Mouse (Mus musculus): ENCODE measurements around the gene 2310034G01Rik. TPM values are rescaled to one million over a fixed set of nuclear protein-coding genes. Genes with fewer than 3 reads are reported as not detected.

The 2310034G01Rik gene
- polyA plus RNA-seq, 1 experiment from 2014 or later: 2.6 TPM

DNA sequence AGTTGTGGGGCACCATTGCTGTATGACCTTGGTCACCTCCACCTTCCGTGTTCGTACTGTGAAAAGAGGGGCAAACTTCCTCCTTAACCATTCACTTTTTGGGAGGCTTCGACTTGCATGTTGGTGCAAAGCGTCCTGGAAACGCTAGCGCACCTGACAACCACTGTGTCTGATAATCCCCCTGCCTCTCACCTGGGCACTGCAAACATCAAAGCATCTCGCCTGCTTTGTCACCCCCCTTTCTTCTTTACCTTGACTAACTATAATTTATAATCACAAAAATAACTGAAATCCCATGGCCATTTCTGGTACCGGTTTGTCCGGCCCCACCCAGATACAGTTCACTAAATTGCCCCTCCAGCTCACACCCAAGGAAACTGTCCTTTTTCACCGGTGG is 44.6 kb upstream of the 2310034G01Rik start:
- WGBS: 3% methylated on average over 10 of the region's 10 CpGs
- Histone ChIP-seq H3K36me3 (ENCODE audit: insufficient read depth, low read length) (no peaks in the 10 kb centered on the region), H3K27me3 (ENCODE audit: insufficient read depth, low read length) (no peaks in the 10 kb centered on the region), H3K4me2 (replicated peaks; ENCODE audit: low read depth, low read length) (peak overlapping the region; percentile 70), H3K9me3 (ENCODE audit: low read length) (no peaks in the 10 kb centered on the region), H3K27ac (ENCODE audit: low read length) (no peak overlapping the region), H3K4me1 (ENCODE audit: insufficient read depth, low read length) (peaks cover 38% of the 10 kb centered on the region), H3K9ac (replicated peaks; ENCODE audit: low read length) (peak overlapping the region; percentile 52), H3K4me3 (ENCODE audit: low read length) (peak overlapping the region; percentile 96)
- ATAC-seq (ENCODE audit: low FRiP score, low TSS enrichment): no peak

DNA sequence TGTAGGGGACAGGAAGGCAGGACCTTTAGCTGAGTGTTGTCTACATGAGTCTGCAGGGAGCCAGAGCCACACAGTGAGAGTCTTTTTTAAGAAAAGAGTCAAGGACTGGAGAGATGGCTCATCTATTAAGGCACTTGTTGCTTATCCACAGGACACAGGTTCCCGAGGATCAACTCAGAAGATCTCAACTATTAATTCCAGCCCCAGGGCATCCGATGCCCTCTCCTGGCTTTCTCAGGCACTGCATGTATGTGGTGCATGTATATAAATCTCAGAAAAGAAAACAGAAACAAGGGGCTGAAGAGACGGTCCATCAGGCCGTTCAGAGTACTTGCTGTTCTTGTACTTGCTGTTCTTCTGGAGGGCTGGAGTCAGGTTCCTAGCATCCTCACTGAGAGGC is 41.9 kb upstream of the 2310034G01Rik start:
- no peaks in the 10 kb centered on the region for H3K27me3 ChIP-seq (ENCODE audit: insufficient read depth, low read length)
- H3K4me3 ChIP-seq (ENCODE audit: low read length): no peak overlapping the region
- peaks cover 9% of the 10 kb centered on the region; the same call in 1 of the 2 replicates for H3K36me3 ChIP-seq (ENCODE audit: insufficient read depth, low read length)
- no peak overlapping the region for H3K9ac ChIP-seq (replicated peaks; ENCODE audit: low read length)
- no peak for ATAC-seq (ENCODE audit: low FRiP score, low TSS enrichment)
- H3K4me1 ChIP-seq (ENCODE audit: insufficient read depth, low read length): peaks cover 18% of the 10 kb centered on the region
- WGBS: 25% methylated on average over 4 of the region's 4 CpGs
- H3K27ac ChIP-seq (ENCODE audit: low read length): no peak overlapping the region
- H3K4me2 ChIP-seq (replicated peaks; ENCODE audit: low read depth, low read length): no peak overlapping the region
- H3K9me3 ChIP-seq (ENCODE audit: low read length): no peaks in the 10 kb centered on the region

DNA sequence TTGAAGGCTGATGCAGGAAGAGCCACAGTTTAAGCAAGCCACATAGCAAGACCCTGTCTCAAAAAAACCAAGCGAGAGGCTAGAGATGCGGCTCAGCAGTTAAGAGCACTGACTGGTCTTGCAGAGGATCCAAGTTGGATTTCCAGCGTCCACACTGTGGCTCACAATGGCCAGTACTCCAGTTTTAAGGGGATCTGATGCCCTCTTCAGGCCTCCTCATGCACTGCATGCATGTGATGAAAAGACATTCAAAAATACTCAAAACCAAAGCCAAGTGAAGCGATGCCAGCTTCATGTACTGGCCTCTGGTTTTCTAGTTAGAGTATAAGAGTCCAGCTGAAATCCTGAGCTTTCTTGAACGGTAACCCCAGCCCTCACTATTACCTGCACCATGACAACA is 39.8 kb upstream of the 2310034G01Rik start:
- Histone ChIP-seq H3K27me3 (ENCODE audit: insufficient read depth, low read length) (no peaks in the 10 kb centered on the region), H3K27ac (ENCODE audit: low read length) (no peak overlapping the region), H3K36me3 (ENCODE audit: insufficient read depth, low read length) (peaks cover 20% of the 10 kb centered on the region; the same call in 1 of the 2 replicates), H3K9ac (replicated peaks; ENCODE audit: low read length) (no peak overlapping the region), H3K4me3 (ENCODE audit: low read length) (no peak overlapping the region), H3K9me3 (ENCODE audit: low read length) (no peaks in the 10 kb centered on the region), H3K4me1 (ENCODE audit: insufficient read depth, low read length) (peaks cover 13% of the 10 kb centered on the region), H3K4me2 (replicated peaks; ENCODE audit: low read depth, low read length) (no peak overlapping the region)
- no peak for ATAC-seq (ENCODE audit: low FRiP score, low TSS enrichment)
- WGBS: 83% methylated on average over 5 of the region's 5 CpGs

DNA sequence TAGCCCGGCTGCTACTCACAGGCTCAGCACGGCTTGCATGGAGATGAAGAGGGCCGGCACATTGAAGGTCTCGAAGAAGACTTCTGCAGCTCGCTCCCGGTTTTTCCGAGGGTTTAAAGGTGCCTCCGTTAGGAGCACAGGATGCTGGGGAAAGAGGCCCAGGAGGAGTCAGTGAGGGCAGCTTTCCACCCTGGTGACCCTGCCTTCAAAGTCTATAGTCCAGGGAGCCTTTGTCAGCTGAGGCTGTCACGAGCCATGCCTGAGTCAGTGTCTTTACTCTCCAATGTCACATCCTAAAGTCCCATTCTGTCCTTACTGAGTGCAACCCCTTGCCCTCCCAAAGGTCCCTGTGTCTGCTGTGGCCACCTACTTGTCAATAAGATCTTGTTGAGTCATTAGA is 32.2 kb upstream of the 2310034G01Rik start:
- no peak overlapping the region for H3K4me3 ChIP-seq (ENCODE audit: low read length)
- H3K4me2 ChIP-seq (replicated peaks; ENCODE audit: low read depth, low read length): no peak overlapping the region

DNA sequence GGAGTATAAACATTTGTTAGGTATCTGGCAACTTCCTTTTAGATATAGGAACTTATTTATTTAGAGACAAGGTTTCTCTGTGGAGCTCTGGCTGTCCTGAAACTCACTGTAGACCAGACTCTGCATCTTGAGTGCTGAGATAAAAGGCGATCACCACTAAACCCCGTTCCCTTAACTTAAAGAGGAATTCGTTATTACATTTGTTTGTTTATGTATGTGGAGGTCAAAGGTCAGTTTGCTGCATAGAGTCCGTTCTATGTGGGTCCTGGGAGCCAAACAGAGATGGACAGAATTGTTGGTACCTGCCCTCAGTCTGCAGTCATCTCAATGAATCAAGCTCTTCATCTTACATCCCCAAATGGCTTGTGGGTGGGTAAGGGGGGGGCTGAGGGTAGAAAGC is 25.8 kb upstream of the 2310034G01Rik start:
- no peaks in the 10 kb centered on the region for H3K9me3 ChIP-seq (ENCODE audit: low read length)
- H3K4me3 ChIP-seq (ENCODE audit: low read length): no peak overlapping the region
- no peak overlapping the region for H3K27ac ChIP-seq (ENCODE audit: low read length)
- no peaks in the 10 kb centered on the region for H3K27me3 ChIP-seq (ENCODE audit: insufficient read depth, low read length)
- WGBS: 58% methylated on average over 4 of the region's 4 CpGs
- H3K4me1 ChIP-seq (ENCODE audit: insufficient read depth, low read length): 0 out of 2 replicates have a peak, but pooled peaks cover 3% of the 10 kb centered on the region
- H3K36me3 ChIP-seq (ENCODE audit: insufficient read depth, low read length): peaks cover 44% of the 10 kb centered on the region
- no peak for ATAC-seq (ENCODE audit: low FRiP score, low TSS enrichment)
- no peak overlapping the region for H3K9ac ChIP-seq (replicated peaks; ENCODE audit: low read length)
- no peak overlapping the region for H3K4me2 ChIP-seq (replicated peaks; ENCODE audit: low read depth, low read length)

More for the DNA sequence above, 32.2 kb upstream of the 2310034G01Rik start:
- Histone ChIP-seq H3K36me3 (ENCODE audit: insufficient read depth, low read length) (peaks cover 87% of the 10 kb centered on the region), H3K9me3 (ENCODE audit: low read length) (no peaks in the 10 kb centered on the region), H3K27ac (ENCODE audit: low read length) (no peak overlapping the region), H3K4me1 (ENCODE audit: insufficient read depth, low read length) (no peaks in the 10 kb centered on the region), H3K27me3 (ENCODE audit: insufficient read depth, low read length) (no peaks in the 10 kb centered on the region), H3K9ac (replicated peaks; ENCODE audit: low read length) (no peak overlapping the region)
- ATAC-seq (ENCODE audit: low FRiP score, low TSS enrichment): no peak
- WGBS: 87% methylated on average over 9 of the region's 9 CpGs

DNA sequence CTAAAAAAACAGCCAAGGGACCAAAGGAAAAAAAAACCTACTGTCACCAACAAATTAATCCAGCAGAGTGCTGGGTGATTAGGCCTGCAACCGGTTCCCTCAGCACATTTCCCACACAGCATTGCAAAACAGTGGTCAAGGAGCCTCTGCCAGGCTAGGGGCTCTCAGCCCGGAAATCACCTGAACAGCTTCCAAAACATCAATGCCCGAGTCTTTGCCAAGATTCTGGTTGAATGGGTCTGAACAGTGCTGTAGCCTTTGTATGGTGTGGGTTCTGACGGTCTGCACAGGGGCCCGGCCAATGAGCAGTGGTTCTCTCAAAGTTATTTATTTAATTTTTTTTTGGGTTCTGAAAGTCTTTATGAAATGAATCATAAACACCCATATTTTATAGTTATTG is 25.4 kb upstream of the 2310034G01Rik start:
- H3K9me3 ChIP-seq (ENCODE audit: low read length): no peaks in the 10 kb centered on the region
- H3K27ac ChIP-seq (ENCODE audit: low read length): no peak overlapping the region
- H3K4me1 ChIP-seq (ENCODE audit: insufficient read depth, low read length): 0 out of 2 replicates have a peak, but pooled peaks cover 3% of the 10 kb centered on the region
- no peaks in the 10 kb centered on the region for H3K27me3 ChIP-seq (ENCODE audit: insufficient read depth, low read length)
- peaks cover 40% of the 10 kb centered on the region for H3K36me3 ChIP-seq (ENCODE audit: insufficient read depth, low read length)
- no peak overlapping the region for H3K4me3 ChIP-seq (ENCODE audit: low read length)
- no peak for ATAC-seq (ENCODE audit: low FRiP score, low TSS enrichment)
- no peak overlapping the region for H3K4me2 ChIP-seq (replicated peaks; ENCODE audit: low read depth, low read length)
- 65% methylated on average over 5 of the region's 5 CpGs for WGBS
- no peak overlapping the region for H3K9ac ChIP-seq (replicated peaks; ENCODE audit: low read length)

DNA sequence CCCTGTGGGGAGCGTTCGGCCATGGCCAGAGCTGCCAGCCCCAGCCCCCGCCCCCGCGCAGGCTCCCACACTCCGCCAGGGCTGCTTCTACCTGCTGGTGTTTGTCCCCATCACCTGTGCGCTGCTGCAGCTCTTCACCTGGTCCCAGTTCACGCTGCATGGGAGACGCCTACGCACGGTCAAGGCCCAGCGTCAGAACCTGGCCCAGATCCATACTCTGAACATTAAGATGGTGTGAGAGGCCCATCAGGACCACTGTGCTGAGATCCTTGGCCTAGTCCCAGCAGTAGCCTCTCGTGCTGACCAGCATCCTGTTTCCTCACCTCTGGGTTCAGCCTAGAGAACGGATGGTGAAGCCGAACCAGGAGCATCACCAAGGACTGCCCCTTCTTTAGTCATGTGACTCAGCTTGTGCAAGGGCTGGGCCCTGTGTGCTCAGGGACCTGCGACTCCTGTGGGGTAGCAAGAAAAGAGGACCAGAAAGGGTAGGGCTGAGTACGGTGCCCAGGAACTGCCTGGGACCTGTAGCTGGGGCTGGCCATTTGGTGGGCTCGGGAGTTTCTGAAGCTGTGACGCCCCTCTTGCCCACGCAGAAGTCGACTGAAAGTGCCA is 24.5 kb upstream of the 2310034G01Rik start:
- H3K4me1 ChIP-seq (ENCODE audit: insufficient read depth, low read length): 0 out of 2 replicates have a peak, but pooled peaks cover 3% of the 10 kb centered on the region
- WGBS: 50% methylated on average over 21 of the region's 21 CpGs
- H3K36me3 ChIP-seq (ENCODE audit: insufficient read depth, low read length): peaks cover 31% of the 10 kb centered on the region
- H3K4me2 ChIP-seq (replicated peaks; ENCODE audit: low read depth, low read length): no peak overlapping the region
- no peak overlapping the region for H3K4me3 ChIP-seq (ENCODE audit: low read length)
- no peaks in the 10 kb centered on the region for H3K27me3 ChIP-seq (ENCODE audit: insufficient read depth, low read length)
- H3K27ac ChIP-seq (ENCODE audit: low read length): no peak overlapping the region
- H3K9ac ChIP-seq (replicated peaks; ENCODE audit: low read length): no peak overlapping the region
- H3K9me3 ChIP-seq (ENCODE audit: low read length): no peaks in the 10 kb centered on the region
- peak; percentile 62; the same call in 1 of the 2 replicates for ATAC-seq (ENCODE audit: low FRiP score, low TSS enrichment)

DNA sequence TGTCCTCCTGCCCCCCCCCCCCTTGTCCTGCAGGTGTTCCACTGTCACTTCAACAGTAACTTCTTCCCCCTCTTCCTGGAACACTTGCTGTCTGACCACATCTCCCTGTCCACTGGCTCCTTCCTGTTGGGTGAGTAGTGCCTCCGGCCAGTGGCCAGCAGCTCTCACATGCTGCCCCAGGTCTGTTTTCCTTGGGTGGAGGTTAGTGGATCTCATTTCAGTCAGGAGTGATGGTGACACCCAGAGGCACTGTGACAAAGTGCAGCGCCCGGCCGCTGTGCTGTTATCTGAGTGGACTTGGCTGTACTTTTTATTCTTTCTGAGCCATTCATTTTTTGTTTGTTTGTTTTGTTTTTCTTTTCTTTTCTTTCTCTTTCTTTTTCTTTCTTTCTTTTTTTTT is 19.1 kb upstream of the 2310034G01Rik start:
- H3K4me1 ChIP-seq (ENCODE audit: insufficient read depth, low read length): 0 out of 2 replicates have a peak, but pooled peaks cover under 1% of the 10 kb centered on the region
- no peak overlapping the region for H3K4me3 ChIP-seq (ENCODE audit: low read length)
- no peaks in the 10 kb centered on the region for H3K27me3 ChIP-seq (ENCODE audit: insufficient read depth, low read length)
- no peak overlapping the region for H3K9ac ChIP-seq (replicated peaks; ENCODE audit: low read length)
- H3K9me3 ChIP-seq (ENCODE audit: low read length): no peaks in the 10 kb centered on the region
- H3K4me2 ChIP-seq (replicated peaks; ENCODE audit: low read depth, low read length): no peak overlapping the region
- no peaks in the 10 kb centered on the region for H3K36me3 ChIP-seq (ENCODE audit: insufficient read depth, low read length)
- no peak overlapping the region for H3K27ac ChIP-seq (ENCODE audit: low read length)
- 8% methylated on average over 4 of the region's 4 CpGs for WGBS
- ATAC-seq (ENCODE audit: low FRiP score, low TSS enrichment): peak; percentile 32; the same call in 1 of the 2 replicates

DNA sequence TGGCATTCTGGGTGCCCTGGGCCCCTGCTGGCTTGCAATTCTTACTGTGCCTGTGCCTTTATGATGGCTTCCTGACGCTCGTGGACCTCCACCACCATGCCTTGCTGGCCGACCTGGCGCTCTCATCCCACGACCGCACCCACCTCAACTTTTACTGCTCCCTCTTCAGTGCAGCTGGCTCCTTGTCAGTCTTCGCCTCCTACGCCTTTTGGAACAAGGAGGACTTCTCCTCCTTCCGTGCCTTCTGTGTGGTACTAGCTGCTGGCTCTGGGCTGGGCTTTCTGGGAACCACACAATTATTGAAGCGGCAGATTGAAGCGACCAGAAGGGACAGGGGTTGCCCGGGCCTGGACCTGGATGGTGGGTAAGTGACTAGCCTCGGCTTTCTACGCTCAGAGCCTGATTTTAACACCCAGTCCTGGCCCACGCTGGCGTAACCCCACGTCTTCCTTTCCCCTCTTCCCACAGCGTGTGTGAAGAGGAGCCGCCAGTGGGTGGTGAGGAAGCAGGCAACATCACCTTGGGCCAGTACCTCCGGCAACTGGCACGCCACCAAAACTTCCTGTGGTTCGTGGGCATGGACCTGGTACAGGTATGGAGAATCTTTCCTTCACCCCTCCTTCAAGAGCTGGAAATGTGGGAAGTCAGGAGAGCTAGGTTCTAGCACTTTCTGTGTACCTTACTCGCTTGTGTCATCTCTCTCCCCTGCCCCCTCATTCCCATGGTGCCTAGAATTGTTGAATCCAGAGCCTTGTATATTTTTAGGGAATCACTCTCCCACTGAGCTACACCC is 17.9 kb upstream of the 2310034G01Rik start:
- Histone ChIP-seq H3K27me3 (ENCODE audit: insufficient read depth, low read length) (no peaks in the 10 kb centered on the region), H3K9ac (replicated peaks; ENCODE audit: low read length) (no peak overlapping the region), H3K4me3 (ENCODE audit: low read length) (no peak overlapping the region), H3K9me3 (ENCODE audit: low read length) (no peaks in the 10 kb centered on the region), H3K4me2 (replicated peaks; ENCODE audit: low read depth, low read length) (no peak overlapping the region), H3K36me3 (ENCODE audit: insufficient read depth, low read length) (no peaks in the 10 kb centered on the region), H3K27ac (ENCODE audit: low read length) (no peak overlapping the region), H3K4me1 (ENCODE audit: insufficient read depth, low read length) (no peaks in the 10 kb centered on the region)
- WGBS: 78% methylated on average over 23 of the region's 23 CpGs
- ATAC-seq (ENCODE audit: low FRiP score, low TSS enrichment): no peak
